8 mouse cellular contexts compared by ENCODE assay signal in genomic region chr13:18057231-18057912, GRCm38 (mm10).
A peak's percentile ranks its signal among the peaks of the same experiment; 100 is the strongest.
DNase-seq lines count a peak whose midpoint lies in the region; ATAC-seq lines count a peak whose summit lies in the region.

No protein-coding gene starts in this region.

- no peaks in the 10 kb centered on the region for H3K27me3 ChIP-seq in intestine, embryonic 16.5 days (replicated peaks; ENCODE audit: control insufficient read depth, insufficient read depth, low read length)
- H3K27me3 ChIP-seq in midbrain, embryonic 15.5 days (replicated peaks) = no peaks in the 10 kb centered on the region

- no peak overlapping the region for H3K4me2 ChIP-seq in intestine, embryonic 16.5 days (ENCODE audit: low read depth, low read length)
- no peak overlapping the region for H3K4me2 ChIP-seq in midbrain, embryonic 15.5 days

- H3K9ac ChIP-seq in intestine, embryonic 16.5 days (ENCODE audit: low read depth, low read length) = no peak overlapping the region
- H3K9ac ChIP-seq in midbrain, embryonic 15.5 days = no peak overlapping the region

- WGBS in intestine, embryonic 16.5 days = 21% methylated on average over 8 of the region's 8 CpGs
- 36% methylated on average over 8 of the region's 8 CpGs for WGBS in midbrain, embryonic 15.5 days

- peak; percentile 99 for ATAC-seq in frontal cortex, adult (ENCODE audit: low TSS enrichment)
- peak; percentile 72; the same call in 1 of the 2 replicates for ATAC-seq in intestine, embryonic 16.5 days
- ATAC-seq in midbrain, embryonic 15.5 days (replicated peaks) = peak; percentile 98

- peak; percentile 59 for DNase-seq in urinary bladder, postnatal 14 days (ENCODE audit: low spot score)
- DNase-seq in urinary bladder, postnatal 4 days (ENCODE audit: low spot score in 2 of 2) = no peak
- peak; percentile 58 for DNase-seq in cerebellum, adult 8-10 months
- peak; percentile 11 to 15 for DNase-seq in left cerebral cortex, adult 8-10 months (ENCODE audit: low spot score in 2 of 2)
- DNase-seq in thymus, postnatal 0 days (ENCODE audit: low spot score) = peak; percentile 68

- H3K9me3 ChIP-seq in intestine, embryonic 16.5 days (ENCODE audit: control insufficient read depth, low read length) = no peaks in the 10 kb centered on the region
- no peaks in the 10 kb centered on the region for H3K9me3 ChIP-seq in midbrain, embryonic 15.5 days

- no peak overlapping the region for H3K4me3 ChIP-seq in intestine, embryonic 16.5 days (ENCODE audit: low read length)
- no peak overlapping the region for H3K4me3 ChIP-seq in midbrain, embryonic 15.5 days

- H3K36me3 ChIP-seq in intestine, embryonic 16.5 days (ENCODE audit: control insufficient read depth, insufficient read depth, low read length) = no peaks in the 10 kb centered on the region
- H3K36me3 ChIP-seq in midbrain, embryonic 15.5 days (replicated peaks) = no peaks in the 10 kb centered on the region

- no peaks in the 10 kb centered on the region for H3K4me1 ChIP-seq in intestine, embryonic 16.5 days (ENCODE audit: control insufficient read depth, insufficient read depth, low read length)
- no peaks in the 10 kb centered on the region for H3K4me1 ChIP-seq in midbrain, embryonic 15.5 days

- H3K27ac ChIP-seq in intestine, embryonic 16.5 days (ENCODE audit: low read length) = no peak overlapping the region
- no peak overlapping the region for H3K27ac ChIP-seq in midbrain, embryonic 15.5 days

Comparison
In these comparisons a context has a peak if more than half of its experiments do, and no peak if none do; other contexts are left out.
1. DNase-seq: peak in urinary bladder, postnatal 14 days (single experiment), cerebellum, adult 8-10 months (single experiment), left cerebral cortex, adult 8-10 months (2 of 2) and thymus, postnatal 0 days (single experiment); none in urinary bladder, postnatal 4 days (0 of 2).
2. Peak in every context shown above with its lines, with median percentiles within 50 percentile points of each other: ATAC-seq.